Mouse (Mus musculus): ENCODE measurements around the gene Clec16a.

The Clec16a gene

DNA sequence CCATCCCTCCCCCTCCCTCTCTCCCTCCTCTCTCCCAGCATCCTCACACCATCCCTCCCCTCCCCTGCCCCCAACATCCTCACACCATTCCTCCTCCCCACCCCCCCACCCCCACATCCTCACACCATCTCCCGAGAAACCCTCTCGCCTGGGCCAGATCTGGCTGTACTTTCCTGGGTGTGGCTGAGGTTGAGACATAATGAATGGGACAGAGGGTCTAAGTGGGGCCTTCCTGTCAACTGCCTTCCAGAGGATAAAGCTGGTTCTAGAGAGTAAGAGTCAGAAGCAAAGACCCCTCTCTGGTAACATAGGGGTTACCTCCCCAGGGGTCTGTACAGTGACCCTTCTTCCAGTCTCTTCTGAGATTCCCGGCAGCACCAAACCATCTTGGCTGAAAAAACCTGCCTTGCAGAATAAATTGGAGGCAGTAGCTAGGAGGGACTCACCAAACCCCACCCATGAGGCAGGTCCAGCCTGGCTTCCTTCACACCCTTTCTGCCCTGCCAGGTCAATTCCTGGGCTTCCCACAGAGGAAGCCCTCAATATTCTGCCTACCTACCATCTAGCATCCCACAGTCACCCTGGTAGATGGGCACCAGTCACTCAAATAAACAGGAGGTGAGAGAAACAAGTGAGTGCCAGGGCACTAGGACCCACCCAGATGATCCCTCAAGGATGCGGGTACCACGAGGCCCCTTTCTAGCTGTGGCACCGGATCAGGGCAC lies 218.6 kb downstream of the Clec16a start:
- no peak for DNase-seq (ENCODE audit: low read depth, low spot score)

DNA sequence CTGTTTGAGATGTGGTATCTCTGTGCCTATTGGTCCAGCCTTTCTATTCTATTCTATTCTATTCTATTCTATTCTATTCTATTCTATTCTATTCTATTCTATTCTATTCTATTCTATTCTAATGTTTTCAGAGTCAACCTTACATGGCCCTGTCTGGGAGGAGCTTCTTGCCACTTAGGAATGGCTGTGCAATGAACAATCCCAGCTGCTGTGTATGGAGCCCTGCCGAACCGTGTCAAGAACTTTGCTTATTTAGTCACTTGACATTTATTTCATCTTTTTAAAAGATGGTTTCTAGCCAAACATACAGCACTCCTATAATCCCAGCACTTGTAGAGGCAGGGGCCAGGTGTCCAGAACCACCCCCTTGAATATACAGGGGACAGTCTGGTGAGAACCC lies 219.2 kb downstream of the Clec16a start:
- DNase-seq (ENCODE audit: low read depth, low spot score) = no peak

DNA sequence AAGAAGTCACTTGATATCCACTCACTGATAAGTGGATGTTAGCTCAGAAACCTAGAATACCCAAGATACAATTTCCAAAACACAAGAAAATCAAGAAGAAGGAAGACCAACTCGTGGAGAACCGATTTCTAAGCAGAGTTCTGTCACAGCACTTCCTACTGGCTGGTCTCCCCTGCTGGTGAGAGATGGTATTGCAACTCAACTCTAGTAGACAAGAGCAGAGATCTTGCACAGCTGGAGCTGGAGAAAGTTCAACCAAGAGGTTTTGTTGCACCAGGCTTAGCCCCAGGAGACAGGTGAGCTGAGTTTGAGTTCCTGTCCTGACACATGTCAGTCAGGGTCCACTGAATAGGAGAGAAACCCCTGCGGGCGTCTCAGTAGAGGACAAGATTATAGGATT lies 222.0 kb downstream of the Clec16a start:
- peak; percentile 83 for DNase-seq (ENCODE audit: low read depth, low spot score)

DNA sequence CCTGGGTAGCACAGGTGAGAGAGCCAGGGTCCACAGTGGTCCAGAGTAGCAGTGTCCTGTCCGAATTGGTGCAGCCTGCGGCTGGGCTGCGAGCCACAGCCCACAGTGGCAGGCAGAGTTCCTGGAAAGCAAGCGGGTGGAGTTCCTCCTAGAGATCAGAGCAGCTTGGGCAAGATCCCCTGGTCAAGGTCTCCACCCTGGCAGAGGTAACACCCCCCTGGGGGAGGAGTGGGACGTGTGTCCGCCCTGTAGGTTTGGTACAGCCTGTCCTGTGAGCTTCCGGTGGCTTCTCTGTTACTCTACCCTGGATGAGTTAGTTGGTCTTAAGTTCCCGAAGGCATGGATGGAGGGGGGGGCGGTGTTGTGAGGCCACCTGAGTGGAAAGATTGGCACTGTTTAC lies 223.7 kb downstream of the Clec16a start:
- no peak for DNase-seq (ENCODE audit: low read depth, low spot score)

DNA sequence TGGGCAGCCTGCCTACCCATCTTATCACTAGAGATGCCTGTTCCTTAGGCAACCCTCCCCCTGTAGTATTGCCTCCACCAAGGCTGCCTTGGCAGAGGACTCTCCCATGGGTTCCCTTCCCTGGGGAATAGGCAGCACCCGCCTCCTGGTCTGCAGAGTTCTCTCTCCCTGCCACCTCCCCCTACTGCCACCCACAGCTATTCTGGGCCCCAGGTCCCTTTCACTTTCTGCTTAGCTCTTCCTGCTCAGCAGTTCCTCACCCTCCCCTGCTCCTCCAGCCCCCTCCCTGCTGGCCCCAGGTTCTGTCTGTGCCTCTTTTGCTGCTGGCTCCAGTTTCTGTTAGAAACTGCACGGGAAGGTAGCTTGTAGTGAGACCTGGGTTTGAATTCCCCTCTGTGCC lies 224.5 kb downstream of the Clec16a start:
- no peak for DNase-seq (ENCODE audit: low read depth, low spot score)

DNA sequence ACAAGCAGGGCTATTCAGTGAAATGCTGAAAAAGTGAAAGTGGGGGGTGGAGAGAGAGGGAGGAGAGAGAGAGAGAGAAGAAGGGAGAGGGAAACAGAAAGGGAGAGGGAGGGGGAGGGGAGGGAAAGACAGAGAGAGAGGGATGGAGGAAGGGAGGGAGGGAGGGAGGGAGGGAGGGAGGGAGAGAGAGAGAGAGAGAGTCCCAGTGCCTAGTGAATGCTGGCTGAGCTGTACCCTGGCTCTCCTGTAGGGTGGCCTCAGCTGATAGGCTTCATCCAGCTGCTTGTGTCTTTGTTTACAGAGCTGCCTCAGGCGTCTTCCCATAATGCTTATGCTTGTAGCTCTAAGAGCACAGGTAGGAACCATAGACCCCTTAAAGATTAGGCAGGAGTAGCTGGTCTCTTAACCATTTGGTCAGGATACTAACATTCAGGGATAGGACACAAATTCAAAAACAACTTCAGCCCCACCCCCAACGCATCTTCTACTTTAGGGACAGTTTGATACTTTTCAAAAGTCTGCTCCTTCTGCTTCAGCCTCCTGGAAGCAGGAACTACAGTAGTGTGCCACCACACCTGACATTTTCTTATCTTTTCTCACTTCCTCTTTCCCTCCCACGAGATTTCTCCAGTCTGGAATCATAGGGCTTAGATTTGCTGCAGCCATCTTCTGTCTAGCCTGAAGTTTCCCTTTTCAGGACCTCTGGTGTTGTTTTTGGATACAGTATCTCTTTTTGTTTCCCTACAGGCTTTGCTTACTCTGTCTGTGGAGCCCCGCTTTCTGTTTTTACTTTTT lies 225.6 kb downstream of the Clec16a start:
- no peak for DNase-seq (ENCODE audit: low read depth, low spot score)

DNA sequence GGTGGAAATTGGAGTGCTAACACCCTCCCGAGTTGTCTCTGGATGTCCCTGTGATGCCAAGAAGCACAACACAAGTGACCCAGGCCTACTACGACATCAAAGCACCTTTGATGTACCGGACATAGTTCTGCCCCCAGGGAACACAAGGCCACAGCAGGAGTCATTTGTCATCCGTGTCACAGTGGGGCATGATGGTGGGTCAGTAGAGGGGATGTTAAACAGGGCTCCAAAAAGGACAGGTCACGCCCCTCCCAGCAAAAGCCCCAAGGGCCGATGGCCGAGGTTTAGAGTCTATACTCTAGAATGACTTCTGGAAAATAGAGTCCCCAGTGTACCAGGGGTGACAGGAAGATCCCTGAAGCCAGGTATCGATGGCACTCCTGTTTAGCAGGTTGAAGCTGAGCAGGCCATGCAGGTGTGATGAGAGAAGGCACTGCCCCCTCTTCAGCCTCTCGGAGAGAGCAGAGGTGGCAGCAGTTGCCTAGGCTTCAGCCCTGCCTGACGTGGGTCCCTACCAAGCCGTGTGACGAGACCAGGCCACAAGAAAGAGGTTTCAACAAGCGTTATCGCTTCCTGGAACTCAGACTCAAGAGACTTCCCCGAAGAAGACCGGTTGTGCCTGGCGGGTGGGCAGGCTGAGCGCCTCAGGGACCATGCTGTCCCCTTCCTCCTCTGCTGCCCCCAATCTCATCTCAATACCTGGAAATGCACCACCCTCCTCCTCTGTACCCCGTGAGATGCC lies 226.8 kb downstream of the Clec16a start:
- DNase-seq (ENCODE audit: low read depth, low spot score) = no peak

DNA sequence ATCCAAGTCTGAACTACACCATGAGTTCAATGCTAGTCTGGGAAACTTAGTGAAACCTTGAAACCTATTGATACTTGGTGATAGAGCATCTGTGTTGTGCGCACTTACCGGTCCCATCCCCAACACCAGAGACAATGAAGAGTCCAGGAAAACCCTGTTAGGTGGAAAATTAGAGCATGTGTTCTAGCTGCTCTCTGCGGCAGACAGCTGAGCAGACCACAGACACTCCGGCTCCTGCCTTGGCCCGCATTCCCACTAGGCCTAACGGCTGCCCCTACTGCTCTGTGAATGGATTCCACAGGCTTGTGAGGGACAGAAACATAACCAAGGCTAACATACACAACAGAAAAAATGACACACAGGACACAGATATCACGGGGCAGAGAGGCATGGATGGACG lies 228.4 kb downstream of the Clec16a start:
- no peak for DNase-seq (ENCODE audit: low read depth, low spot score)

DNA sequence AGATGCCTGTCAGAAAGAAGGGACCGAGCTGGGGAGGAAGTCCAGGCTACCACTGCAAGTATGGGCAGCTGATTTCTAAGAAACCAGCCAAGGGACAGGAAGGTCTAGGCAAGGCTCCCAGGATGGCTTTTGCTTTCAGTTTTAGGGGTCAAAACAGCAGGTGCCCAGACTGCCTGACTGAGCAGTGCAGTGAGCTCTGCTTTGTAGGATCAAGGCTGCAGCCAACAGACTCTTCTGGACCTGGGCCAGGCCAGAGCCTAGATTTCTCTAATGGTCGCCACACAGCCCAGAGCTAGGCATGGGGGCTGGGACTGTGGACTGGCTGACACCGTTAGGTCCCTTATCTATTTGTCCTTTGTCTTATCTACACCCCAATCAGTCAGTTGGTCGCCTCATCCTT lies 229.6 kb downstream of the Clec16a start:
- no peak for DNase-seq (ENCODE audit: low read depth, low spot score)

DNA sequence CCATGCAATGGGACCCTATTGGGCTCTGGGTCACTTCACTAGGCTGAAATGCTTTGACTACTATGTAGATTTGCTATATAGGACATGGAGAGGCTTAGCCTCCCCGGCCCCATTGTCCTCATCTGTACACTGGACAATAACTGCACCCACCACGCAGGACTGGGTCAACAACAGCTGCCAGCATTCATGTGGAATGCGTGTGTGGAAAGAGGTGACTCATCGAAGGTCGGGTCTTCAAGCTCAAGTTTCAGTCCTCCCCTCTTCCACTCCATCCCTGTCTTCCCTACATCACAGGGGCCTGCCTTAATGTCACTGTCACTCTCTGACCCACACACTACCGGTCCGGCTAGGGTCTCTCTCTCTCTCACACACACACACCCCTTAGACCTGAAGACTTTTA lies 231.2 kb downstream of the Clec16a start:
- no peak for DNase-seq (ENCODE audit: low read depth, low spot score)

DNA sequence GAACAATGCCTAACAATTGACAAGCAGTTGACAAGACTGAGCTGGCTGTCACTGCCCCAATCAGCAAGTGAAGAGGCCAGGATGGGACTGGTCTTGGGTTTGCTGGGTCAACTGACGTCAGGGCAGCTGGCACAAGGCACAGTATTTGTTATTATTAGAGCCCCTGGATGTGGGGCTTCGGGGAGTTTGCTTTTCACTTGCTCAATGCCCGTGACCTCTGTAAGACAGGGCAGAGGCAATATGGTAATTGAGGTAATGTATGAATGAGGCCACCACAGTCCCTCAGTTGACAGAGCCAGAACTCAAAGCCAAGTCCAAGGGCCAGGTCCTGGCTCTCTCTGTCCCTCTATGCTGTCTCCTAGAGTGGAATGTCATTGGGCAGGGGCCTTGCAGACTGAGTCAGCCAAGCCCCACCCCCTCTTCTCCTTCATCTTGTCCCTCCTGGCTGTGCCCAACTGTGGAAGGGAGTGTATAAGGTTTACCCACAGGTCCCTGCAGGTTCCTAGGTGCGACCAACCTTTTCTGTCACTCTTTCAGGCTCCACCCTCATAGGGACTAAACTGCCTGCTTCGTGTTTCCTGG lies 232.5 kb downstream of the Clec16a start:
- DNase-seq (ENCODE audit: low read depth, low spot score) = no peak

DNA sequence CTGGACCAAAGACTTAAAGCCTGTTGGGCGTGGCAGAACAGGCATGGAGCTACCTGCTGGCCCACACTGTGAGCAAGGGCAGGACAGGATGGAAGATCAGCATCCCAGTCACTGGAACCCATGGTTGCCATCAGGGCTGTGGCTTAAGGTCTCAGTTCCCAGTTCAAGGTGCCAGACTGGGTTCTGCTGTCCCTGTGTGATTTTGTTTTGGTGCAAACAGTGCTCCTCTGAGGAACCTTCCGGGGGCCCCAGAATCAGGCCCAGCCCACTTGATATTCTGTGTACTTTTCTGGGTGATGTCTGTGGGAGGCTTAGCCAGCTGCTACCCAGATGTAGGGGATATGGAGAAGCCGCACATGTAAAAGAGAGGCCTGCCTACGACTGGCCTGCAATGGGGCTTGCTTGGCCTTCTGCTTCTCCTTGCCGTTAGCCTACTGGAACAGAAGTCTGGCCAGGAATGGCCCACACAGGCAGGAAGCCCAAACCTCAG lies 235.5 kb downstream of the Clec16a start:
- DNase-seq (ENCODE audit: low read depth, low spot score) = no peak

DNA sequence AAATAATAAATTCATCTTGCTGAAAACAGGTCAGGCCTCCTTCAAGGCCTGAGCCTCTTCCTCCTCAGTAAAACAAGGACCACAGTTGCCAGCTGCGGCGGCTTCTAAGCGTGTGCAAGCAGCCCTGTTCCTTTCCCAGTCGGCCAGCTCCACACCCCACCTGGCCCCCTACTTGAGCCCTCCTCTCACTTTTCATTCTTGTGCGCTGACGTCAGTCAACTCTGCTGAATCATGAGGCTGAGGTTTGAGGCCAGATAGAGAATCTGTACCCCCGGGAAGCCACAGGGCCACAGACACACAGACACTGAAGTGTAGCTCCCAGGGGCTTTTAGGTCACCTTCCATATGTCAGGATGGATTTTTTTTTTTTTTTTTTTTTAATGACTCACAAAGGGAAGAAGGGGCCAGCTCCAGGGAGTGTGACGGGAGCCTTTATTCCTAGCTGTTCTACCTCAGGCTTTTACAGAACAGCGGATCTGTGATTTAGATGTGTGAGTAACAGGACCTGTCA lies 236.8 kb downstream of the Clec16a start:
- peak; percentile 39 for DNase-seq (ENCODE audit: low read depth, low spot score)

DNA sequence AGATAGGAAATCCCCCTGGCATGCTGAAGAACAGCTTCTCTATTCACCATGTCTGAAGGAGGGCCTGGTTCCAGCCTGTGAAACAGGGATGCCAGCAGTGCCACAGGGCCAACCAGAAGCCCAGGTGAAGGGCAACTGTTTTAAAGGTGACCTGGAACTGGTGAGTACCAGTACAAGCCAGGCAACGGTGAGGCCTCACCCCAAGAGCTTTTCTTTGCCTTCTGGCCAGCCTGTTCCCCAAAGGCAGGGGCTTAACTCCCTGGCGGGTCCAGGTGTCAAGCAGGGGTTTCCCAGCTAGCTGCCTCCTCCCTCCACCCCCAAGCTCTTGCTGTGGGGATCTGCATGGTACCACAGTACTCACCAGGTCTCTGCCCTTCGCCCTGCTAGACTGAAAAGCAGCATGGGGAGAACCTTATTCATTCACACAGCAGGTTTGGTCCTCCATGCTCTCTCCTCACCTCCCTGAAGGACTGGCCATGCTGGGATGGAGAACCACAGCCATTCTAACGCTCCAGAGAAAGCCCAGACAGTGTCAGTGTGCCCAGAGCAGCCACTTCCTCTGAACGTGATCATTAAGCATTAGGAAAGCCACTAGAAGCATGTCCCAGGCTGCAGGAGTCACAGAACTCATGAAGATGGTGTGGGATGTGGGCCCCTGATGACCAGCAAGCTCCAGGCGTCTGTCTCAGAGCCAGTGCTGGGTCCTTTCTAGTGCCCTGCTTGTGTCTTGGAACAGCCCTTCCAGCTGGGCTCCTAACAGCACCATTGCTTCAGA lies 237.4 kb downstream of the Clec16a start:
- no peak for DNase-seq (ENCODE audit: low read depth, low spot score)

DNA sequence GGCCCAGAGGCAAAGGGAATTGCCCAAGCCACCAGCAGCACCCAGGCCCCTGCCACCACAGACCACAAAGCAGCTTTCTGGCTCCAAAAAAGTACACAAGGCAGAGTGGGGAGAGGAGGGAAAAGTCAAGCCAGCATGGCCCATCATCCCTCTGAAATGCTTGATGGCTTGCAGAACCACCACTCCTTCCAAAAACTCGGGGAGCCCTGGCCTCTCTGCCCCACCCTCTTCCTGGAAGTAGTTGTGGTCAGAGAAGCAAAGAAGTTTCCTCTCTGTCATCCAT lies 238.0 kb downstream of the Clec16a start:
- no peak for DNase-seq (ENCODE audit: low read depth, low spot score)

DNA sequence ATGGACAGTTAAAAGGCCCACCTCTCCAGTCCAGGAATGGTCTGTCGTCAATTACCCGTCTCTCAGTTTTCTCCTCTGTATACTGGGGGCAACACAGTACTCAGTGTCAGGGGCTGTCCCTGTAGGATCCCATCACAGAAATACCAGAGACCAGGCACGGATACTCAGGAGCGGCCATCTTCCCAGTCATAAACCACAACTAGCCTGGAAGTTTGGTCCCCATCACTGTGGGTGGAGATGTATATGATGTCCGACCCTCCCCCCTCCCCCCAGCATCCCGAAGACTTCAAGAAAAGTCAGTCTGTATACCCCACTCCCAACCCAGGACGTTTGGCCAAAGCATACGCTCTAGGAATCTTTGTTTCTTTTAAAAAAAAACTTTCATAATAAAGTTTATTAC lies 238.3 kb downstream of the Clec16a start:
- no peak for DNase-seq (ENCODE audit: low read depth, low spot score)

DNA sequence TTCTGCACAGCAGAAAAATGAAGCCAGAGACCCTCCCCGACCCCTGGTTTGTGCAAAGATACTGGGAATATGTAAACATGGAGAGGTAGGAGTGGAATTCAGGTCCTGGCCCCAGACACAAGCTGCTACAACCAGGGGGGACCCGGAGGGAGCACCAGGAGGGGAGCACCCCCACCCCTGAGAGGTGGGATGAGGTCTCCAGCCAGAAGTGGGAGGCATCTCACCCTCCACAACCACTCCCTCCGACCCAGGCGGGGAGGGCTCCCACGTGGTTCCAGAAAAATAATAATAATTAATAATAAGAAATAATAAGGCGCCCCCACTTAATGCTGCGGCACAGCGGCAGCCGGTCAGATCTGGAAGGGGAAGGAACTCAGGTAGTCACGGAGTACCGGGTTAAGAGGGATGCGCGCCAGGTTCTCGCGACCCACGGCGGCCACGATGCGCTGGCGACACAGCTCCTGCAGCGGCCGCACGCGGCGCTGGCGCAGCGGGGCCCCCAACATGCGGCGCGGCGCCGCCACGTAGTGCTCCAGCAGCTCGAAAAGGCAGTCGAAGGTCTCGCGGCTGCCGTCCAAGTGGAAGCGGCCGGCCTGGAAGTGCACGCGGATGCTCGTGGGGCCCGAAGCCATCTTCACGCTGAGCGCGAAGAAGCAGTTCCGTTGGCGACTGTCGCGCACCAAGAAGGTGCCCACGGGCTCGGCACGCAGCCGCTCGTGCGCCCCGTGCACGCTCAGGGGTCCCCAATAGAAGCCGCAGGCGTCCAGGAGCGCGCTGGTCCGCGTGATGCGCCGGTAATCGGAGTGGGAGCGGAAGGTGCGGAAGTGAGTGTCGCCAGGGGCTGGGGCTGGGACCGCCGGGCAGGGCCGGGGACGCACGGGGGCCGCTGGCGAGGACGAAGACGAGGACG lies 239.0 kb downstream of the Clec16a start:
- DNase-seq (ENCODE audit: low read depth, low spot score) = peak; percentile 28

DNA sequence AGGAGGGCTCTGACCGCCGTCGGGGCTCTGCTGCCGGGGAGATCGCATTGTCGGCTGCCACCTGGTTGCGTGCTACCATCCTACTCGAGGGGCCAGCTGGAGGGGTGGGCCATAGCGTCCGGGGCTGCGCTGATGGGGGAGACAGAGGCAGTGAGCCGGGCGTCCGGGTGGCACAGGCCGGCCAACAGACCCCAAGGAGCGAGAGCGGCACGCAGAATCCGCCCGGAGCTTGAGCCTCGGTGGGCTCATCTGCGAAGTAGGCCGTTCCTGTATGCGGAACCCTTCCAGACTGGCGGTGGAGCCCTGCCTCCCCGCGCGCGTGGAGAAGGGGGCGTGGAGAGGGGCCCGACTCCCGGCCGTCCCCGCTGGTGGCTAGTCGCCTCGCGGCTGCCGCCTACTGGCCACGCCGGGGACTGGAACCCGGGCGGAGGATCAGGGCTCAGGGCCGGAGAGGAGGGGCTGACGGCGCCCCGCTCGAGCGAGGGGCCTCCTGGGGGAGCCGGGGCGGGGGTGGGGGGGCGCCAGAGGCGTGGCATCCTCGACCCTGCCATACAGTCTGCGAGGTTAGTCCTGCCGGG lies 239.7 kb downstream of the Clec16a start:
- DNase-seq (ENCODE audit: low read depth, low spot score) = peak; percentile 90

DNA sequence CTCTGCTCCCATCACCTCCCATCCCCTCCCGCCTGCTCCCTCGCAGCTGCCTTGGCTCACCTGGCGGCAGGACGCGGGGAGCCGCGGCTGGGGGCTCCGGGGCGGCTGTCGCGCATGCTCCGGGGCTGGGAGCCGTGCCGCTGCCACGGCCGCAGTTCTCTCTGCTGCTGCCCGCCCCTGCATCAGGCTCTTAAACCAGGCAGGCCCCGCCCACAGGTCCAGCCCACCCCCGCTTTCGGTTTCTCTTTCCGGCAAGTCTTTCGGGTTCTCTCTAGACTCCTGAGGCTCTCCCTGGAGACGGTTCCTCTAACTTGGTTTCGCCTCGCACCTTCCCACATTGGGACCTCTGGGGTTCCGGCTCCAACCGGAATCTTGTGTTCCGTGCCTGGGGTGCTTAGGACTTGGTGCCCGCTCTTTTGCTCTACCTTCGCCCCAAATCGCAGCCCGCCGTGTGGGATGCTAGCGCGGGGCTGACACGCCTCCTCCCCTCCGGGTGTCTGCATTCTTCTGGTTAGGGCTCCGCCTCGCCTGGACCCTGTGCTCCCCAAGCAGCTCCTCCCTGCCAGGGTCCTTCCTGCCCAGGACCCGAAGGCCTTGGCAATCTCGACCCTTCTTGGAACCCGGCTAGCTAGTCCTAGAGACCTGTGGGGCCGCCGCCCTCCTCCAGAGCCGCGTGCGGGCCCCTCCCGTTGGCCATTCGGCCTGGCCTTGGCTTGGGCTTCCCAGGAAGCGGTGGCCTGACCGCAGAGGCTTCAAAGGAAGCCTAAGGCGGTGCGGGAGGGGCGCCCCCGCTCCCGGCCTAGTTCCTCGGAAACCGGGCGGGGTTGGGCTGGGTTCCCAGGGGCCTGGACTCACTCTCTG lies 240.5 kb downstream of the Clec16a start, which contains the start of gene Socs1:
TSS of gene Socs1 (minus strand) at position 166 of the 861 bp plus-strand sequence.
- peak; percentile 93 for DNase-seq (ENCODE audit: low read depth, low spot score)
